In the genomic region with DNA sequence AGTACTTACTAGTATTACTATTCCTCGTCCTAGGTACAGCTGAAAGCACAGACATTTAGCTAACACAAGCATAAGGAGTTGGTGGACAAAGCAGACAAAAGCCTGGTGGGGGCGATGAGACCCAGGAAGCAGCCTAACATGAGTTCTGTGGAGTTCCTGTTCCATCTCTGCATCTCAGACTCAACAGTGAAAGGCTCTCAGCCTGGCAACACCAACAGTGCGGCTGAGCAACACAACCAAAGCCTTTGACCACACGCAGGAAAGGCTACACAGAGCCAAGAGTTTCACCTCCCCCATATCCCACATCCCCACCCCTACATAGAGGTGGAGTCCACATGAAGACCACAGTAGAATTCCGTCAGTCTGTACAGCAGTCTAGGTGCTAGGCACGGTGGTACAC, we compare ENCODE assay signal across 25 mouse cellular contexts. TPM values are rescaled to one million over a fixed set of nuclear protein-coding genes. Genes with fewer than 3 reads are reported as not detected.
A peak's percentile ranks its signal among the peaks of the same experiment; 100 is the strongest.
DNase-seq lines count a peak whose midpoint lies in the region; TF ChIP-seq lines count a peak whose summit lies in the region.
"Had no signal": no experiment of that assay in that cellular context is flagged by ENCODE, and none has a peak within 500 bp of the region (broad histone marks: within the 10 kb centered on the region; RNA-seq: fewer than 3 reads in every experiment).

No protein-coding gene starts in this region.

- DNase-seq in gastrocnemius, adult 2 months, result no peak
- DNase-seq in gastrocnemius, postnatal 4 days (ENCODE audit: low spot score in 2 of 2), result no peak
- DNase-seq in layer of hippocampus, adult 2 months (ENCODE audit: low spot score in 2 of 2), result no peak
- no peak for DNase-seq in layer of hippocampus, adult 18-20 months (ENCODE audit: low spot score in 2 of 2)
- peak; percentile 24 for DNase-seq in thymus, postnatal 4 days
- DNase-seq in thymus, adult 2 months, result no peak
- DNase-seq in adrenal gland, postnatal 4 days (ENCODE audit: low spot score in 2 of 2), result no peak
- DNase-seq: adrenal gland, postnatal 25 days; gastrocnemius, postnatal 36 days; heart, postnatal 4 days; kidney, postnatal 4 days; layer of hippocampus, adult 9-11 months; lung, postnatal 14 days; retina, postnatal 1 day; right cerebral cortex, postnatal 14 days; thymus, postnatal 14 days had no signal

- H3K27ac ChIP-seq in gastrocnemius, adult 2 months, result peak overlapping the region; percentile 64
- H3K27ac ChIP-seq in layer of hippocampus, adult 2 months, result peak overlapping the region; percentile 63; the same call in 1 of the 2 replicates
- no peak overlapping the region for H3K27ac ChIP-seq in thymus, adult 2 months (ENCODE audit: control insufficient read depth, insufficient read depth, low read length)
- H3K27ac ChIP-seq: embryonic facial prominence, embryonic 12.5 days; forebrain, embryonic 15.5 days; heart, embryonic 15.5 days; hindbrain, embryonic 14.5 days; kidney, embryonic 15.5 days; limb, embryonic 12.5 days; liver, embryonic 15.5 days; midbrain, embryonic 10.5 days; neural tube, embryonic 15.5 days had no signal

- peaks cover 30% of the 10 kb centered on the region for H3K4me1 ChIP-seq in thymus, adult 2 months (replicated peaks; ENCODE audit: control insufficient read depth, insufficient read depth, low read length)
- H3K4me1 ChIP-seq: liver, embryonic 15.5 days had no signal

- TF ChIP-seq POLR2A in thymus, adult 2 months (IDR thresholded peaks at IDR 0.05; ENCODE audit: control insufficient read depth, extremely low read depth, insufficient read depth, low read length, poor library complexity), result no peak

- no peaks in the 10 kb centered on the region for H3K27me3 ChIP-seq in thymus, adult 2 months (ENCODE audit: control insufficient read depth, insufficient read depth, low read length)
- H3K27me3 ChIP-seq: embryonic facial prominence, embryonic 12.5 days; forebrain, embryonic 15.5 days; heart, embryonic 15.5 days; kidney, embryonic 15.5 days; limb, embryonic 12.5 days; liver, embryonic 15.5 days; neural tube, embryonic 15.5 days had no signal

- TF ChIP-seq CTCF in gastrocnemius, adult 2 months (IDR thresholded peaks at IDR 0.05), result no peak
- no peak for TF ChIP-seq CTCF in layer of hippocampus, adult 2 months (conservative IDR thresholded peaks at IDR 0.05)
- TF ChIP-seq CTCF in thymus, adult 2 months (IDR thresholded peaks at IDR 0.05; ENCODE audit: borderline replicate concordance, control insufficient read depth, extremely low read depth, insufficient read depth, low read length, poor library complexity), result no peak

- intact Hi-C loops in gastrocnemius, adult 2 months (cut with DNase I), result no loop called here

- no peak overlapping the region for H3K4me3 ChIP-seq in gastrocnemius, adult 2 months
- H3K4me3 ChIP-seq in layer of hippocampus, adult 2 months, result no peak overlapping the region
- H3K4me3 ChIP-seq in thymus, adult 2 months (ENCODE audit: control insufficient read depth, insufficient read depth, low read length), result no peak overlapping the region
- H3K4me3 ChIP-seq: embryonic facial prominence, embryonic 12.5 days; forebrain, embryonic 15.5 days; heart, embryonic 15.5 days; kidney, embryonic 15.5 days; limb, embryonic 12.5 days; liver, embryonic 15.5 days; midbrain, embryonic 10.5 days; neural tube, embryonic 15.5 days had no signal

- no peaks in the 10 kb centered on the region for H3K36me3 ChIP-seq in thymus, adult 2 months (ENCODE audit: control insufficient read depth, insufficient read depth, low read length)
- H3K36me3 ChIP-seq: embryonic facial prominence, embryonic 12.5 days; forebrain, embryonic 15.5 days; heart, embryonic 15.5 days; kidney, embryonic 15.5 days; limb, embryonic 12.5 days; liver, embryonic 15.5 days; midbrain, embryonic 10.5 days; neural tube, embryonic 15.5 days had no signal

- WGBS in thymus, adult 2 months, result 38% methylated on average over 6 of the region's 6 CpGs

RNA-seq across cellular contexts. Expression of gene Sestd1, which starts 15.8 kb away (rescaled TPM):
- 10 to 100 TPM in 1 of 2 experiments, 1 to 10 TPM in 1; 9.8 to 10.3 TPM for total RNA-seq in gastrocnemius, adult 2 months (2021)
- total RNA-seq in gastrocnemius, postnatal 4 days (2021), result 10 to 100 TPM; 25.3 to 30.0 TPM
- 10 to 100 TPM; 36.6 to 40.2 TPM for total RNA-seq in layer of hippocampus, adult 2 months (2021)
- total RNA-seq in layer of hippocampus, adult 18-20 months (2021), result 10 to 100 TPM; 31.3 to 33.7 TPM
- 9.4 and 9.7 TPM in 2 replicates for polyA plus RNA-seq in thymus, adult 2 months (2012; rRNA removed)
- total RNA-seq in adrenal gland, postnatal 4 days (2021), result 10 to 100 TPM; 21.6 to 29.8 TPM
